Mouse (Mus musculus): ENCODE measurements around the gene Dach1. TPM values are rescaled to one million over a fixed set of nuclear protein-coding genes. Genes with fewer than 3 reads are reported as not detected.

The Dach1 gene
- polyA plus RNA-seq, 2 experiments = 0.17 to 0.29 TPM

DNA sequence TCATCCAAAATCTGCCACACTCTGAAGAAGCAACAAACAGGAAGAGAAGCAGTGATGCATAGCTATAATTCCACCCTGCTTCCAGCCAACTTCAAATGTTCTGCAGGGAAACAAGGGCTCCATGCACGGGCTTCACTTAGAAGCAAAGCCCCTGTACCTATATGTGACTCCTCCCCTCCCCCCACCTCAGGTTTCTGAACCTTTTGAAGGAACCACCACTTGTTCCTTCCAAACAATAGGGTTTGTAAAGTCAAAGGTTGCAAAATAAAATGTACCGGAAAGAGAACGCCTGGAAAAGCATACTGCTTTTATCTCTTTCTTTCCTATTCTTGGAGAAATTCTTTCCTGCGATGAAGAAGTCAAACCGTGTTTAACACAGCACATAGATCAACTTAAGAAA is 2.3 kb upstream of the Dach1 start:
- Histone ChIP-seq H3K4me2 (ENCODE audit: low read depth) (no peak overlapping the region), H3K36me3 (replicated peaks; ENCODE audit: control insufficient read depth, insufficient read depth, low read depth) (no peaks in the 10 kb centered on the region), H3K27ac (no peak overlapping the region), H3K4me1 (replicated peaks; ENCODE audit: control insufficient read depth in 2 of 2, insufficient read depth in 2 of 2, low read length in 1 of 2) (no peaks in the 10 kb centered on the region; a peak in 1 of 4 replicates), H3K4me3 (ENCODE audit: insufficient read depth in 1 of 2, low read depth in 2 of 2, low read length in 2 of 2) (no peak overlapping the region), H3K9ac (replicated peaks) (no peak overlapping the region), H3K27me3 (ENCODE audit: control insufficient read depth, insufficient read depth, low read length) (peaks cover 19% of the 10 kb centered on the region), H3K9me3 (ENCODE audit: control insufficient read depth, low read length) (no peaks in the 10 kb centered on the region)
- DNase-seq (ENCODE audit: low read depth in 3 of 3, low spot score in 3 of 3) = no peak
- no peak for ATAC-seq (ENCODE audit: insufficient read depth)
- 14% methylated on average over 5 of the region's 5 CpGs for WGBS (ENCODE audit: insufficient replicate concordance)
- TF ChIP-seq CTCF (IDR thresholded peaks at IDR 0.05; ENCODE audit: low read depth) (no peak), EP300 (IDR thresholded peaks at IDR 0.05; ENCODE audit: low read depth) (no peak)

DNA sequence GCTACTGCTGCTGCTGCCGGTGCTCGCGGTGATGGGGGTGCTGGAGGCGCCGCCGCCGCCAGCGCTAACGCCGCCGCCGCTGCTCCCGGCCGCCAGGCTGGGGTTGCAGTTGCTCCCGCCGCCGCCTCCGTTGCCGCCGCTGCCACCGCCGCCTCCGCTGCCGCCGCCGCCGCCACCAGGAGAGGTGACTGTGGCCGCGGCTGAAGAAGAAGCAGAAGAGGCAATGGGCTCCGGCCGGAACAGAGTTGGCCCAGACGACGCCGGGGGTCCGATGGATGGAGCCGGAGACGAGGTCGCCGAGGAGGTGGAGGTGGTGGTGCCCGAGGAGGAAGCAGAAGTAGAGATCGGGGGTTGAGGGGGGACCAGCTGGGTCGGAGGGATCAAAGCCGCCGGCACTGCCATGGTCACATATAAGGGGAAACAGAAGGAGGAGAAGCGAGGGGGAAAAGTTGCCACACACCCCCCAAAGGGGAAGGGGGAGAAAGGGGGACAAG is 610 bp downstream of the Dach1 start:
- DNase-seq (ENCODE audit: low read depth in 3 of 3, low spot score in 3 of 3) = no peak
- TF ChIP-seq EP300 (IDR thresholded peaks at IDR 0.05; ENCODE audit: low read depth) (no peak), CTCF (IDR thresholded peaks at IDR 0.05; ENCODE audit: low read depth) (no peak)
- peak overlapping the region; percentile 46 to 52 for H3K4me3 ChIP-seq (ENCODE audit: insufficient read depth in 1 of 2, low read depth in 2 of 2, low read length in 2 of 2)
- no peaks in the 10 kb centered on the region for H3K36me3 ChIP-seq (replicated peaks; ENCODE audit: control insufficient read depth, insufficient read depth, low read depth)
- no peak overlapping the region; the same call in 1 of the 2 replicates for H3K9ac ChIP-seq (replicated peaks)
- H3K4me1 ChIP-seq (replicated peaks; ENCODE audit: control insufficient read depth in 2 of 2, insufficient read depth in 2 of 2, low read length in 1 of 2) = no peaks in the 10 kb centered on the region; a peak in 1 of 4 replicates
- peak overlapping the region; percentile 67 for H3K4me2 ChIP-seq (ENCODE audit: low read depth)
- peaks cover 19% of the 10 kb centered on the region for H3K27me3 ChIP-seq (ENCODE audit: control insufficient read depth, insufficient read depth, low read length)
- H3K9me3 ChIP-seq (ENCODE audit: control insufficient read depth, low read length) = no peaks in the 10 kb centered on the region
- ATAC-seq (ENCODE audit: insufficient read depth) = peak; percentile 9; the same call in 1 of the 2 replicates
- no peak overlapping the region for H3K27ac ChIP-seq
- under 1% methylated on average over 45 of the region's 45 CpGs for WGBS (ENCODE audit: insufficient replicate concordance)

DNA sequence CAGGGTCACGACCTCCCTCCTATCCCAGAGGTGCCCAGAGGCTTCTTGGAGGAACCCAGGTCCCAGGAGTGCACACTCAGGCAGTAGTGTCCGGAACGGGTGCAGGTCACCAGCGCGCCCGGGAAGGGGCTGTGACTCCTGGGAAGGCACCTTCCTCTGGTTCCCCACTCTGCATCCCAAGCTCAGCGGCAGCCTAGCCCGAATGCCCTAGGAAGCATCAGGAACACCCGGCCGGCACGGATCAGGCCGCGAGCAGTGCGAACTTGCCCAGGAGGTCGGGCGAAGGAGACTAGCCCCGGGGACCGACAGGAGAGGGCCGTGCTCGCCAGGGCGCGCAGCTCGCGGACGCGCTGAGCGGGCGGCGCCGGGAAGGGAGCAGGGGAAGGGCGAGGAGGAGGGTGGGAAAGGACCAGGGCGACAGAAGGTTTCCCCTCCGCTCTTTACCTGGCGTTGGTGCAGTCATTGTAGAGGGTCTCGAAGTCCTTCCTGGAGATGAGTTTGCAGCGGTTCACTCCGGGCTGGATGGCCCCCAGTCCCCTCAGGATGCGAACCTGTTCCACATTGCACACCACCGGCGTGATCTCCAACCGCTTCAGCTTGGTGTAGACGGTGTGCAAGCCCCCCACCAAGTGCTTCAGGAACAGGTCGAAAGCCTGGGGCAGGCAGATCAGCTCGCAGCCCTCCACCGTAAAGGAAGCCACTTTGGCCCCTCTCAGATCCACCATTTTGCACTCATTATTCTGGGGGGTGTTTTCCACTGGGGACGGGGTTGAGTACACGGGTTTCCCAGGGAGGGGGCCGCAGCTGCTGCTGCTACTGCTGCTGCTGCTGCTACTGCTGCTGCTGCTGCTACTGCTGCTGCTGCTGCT is 1.3 kb downstream of the Dach1 start:
- ATAC-seq (ENCODE audit: insufficient read depth) (peak; percentile 44; the same call in 1 of the 2 replicates), DNase-seq (ENCODE audit: low read depth in 3 of 3, low spot score in 3 of 3) (no peak)
- H3K4me2 ChIP-seq (ENCODE audit: low read depth) = peak overlapping the region; percentile 67
- H3K4me3 ChIP-seq (ENCODE audit: insufficient read depth in 1 of 2, low read depth in 2 of 2, low read length in 2 of 2) = peak overlapping the region; percentile 37 to 52
- no peaks in the 10 kb centered on the region for H3K9me3 ChIP-seq (ENCODE audit: control insufficient read depth, low read length)
- H3K36me3 ChIP-seq (replicated peaks; ENCODE audit: control insufficient read depth, insufficient read depth, low read depth) = no peaks in the 10 kb centered on the region
- no peak overlapping the region for H3K27ac ChIP-seq
- 1% methylated on average over 48 of the region's 48 CpGs for WGBS (ENCODE audit: insufficient replicate concordance)
- TF ChIP-seq EP300 (IDR thresholded peaks at IDR 0.05; ENCODE audit: low read depth) (no peak), CTCF (IDR thresholded peaks at IDR 0.05; ENCODE audit: low read depth) (no peak)
- H3K9ac ChIP-seq (replicated peaks) = no peak overlapping the region; the same call in 1 of the 2 replicates
- H3K27me3 ChIP-seq (ENCODE audit: control insufficient read depth, insufficient read depth, low read length) = peaks cover 19% of the 10 kb centered on the region
- H3K4me1 ChIP-seq (replicated peaks; ENCODE audit: control insufficient read depth in 2 of 2, insufficient read depth in 2 of 2, low read length in 1 of 2) = no peaks in the 10 kb centered on the region; a peak in 1 of 4 replicates

DNA sequence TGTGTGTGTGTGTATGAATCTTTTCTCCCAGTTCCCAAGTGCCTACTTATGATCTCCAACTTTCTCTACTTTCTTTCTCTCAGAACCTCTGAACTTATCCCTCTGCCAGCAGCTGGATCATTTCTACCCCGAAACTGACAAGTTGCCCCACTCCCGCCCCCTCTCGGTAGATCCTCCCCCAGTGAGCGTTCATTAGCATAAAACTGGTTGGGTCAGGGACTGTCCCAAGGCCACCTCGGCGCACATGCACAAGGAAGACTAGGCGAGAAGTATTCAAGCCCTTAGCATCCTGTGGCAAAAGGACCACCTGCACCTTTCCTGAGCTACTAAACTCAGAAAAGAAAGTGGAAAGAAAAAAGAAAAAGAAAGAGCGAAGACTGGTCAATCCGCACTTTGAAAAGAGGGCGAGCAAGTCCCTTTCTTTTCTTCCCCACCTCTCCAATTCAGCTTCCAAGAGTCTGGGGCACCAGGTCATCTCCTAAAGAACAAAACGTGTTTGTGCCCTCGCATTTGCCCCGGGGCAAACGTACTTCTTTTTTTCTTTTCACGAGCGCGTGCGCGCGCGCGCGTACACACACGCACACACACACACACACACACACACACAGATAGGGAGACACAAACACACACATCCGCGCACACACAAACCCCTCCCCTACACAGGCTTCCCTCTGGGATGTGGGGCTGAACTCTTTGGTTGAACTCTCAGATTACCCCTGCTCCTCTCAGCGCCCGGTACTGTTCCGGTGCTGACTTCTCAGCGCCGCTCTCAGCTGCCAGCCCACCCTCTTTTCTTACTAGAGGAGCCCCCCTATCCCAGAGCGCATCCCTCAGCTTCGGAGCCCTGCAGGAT is 2.2 kb downstream of the Dach1 start:
- TF ChIP-seq CTCF (IDR thresholded peaks at IDR 0.05; ENCODE audit: low read depth) (no peak), EP300 (IDR thresholded peaks at IDR 0.05; ENCODE audit: low read depth) (no peak)
- DNase-seq (ENCODE audit: low read depth in 3 of 3, low spot score in 3 of 3) (no peak), ATAC-seq (ENCODE audit: insufficient read depth) (peak; percentile 42)
- Histone ChIP-seq H3K9me3 (ENCODE audit: control insufficient read depth, low read length) (no peaks in the 10 kb centered on the region), H3K27ac (no peak overlapping the region), H3K27me3 (ENCODE audit: control insufficient read depth, insufficient read depth, low read length) (peaks cover 19% of the 10 kb centered on the region), H3K4me3 (ENCODE audit: insufficient read depth in 1 of 2, low read depth in 2 of 2, low read length in 2 of 2) (peak overlapping the region; percentile 37 to 52), H3K36me3 (replicated peaks; ENCODE audit: control insufficient read depth, insufficient read depth, low read depth) (no peaks in the 10 kb centered on the region), H3K4me2 (ENCODE audit: low read depth) (peak overlapping the region; percentile 67), H3K9ac (replicated peaks) (no peak overlapping the region), H3K4me1 (replicated peaks; ENCODE audit: control insufficient read depth in 2 of 2, insufficient read depth in 2 of 2, low read length in 1 of 2) (no peaks in the 10 kb centered on the region; a peak in 1 of 4 replicates)
- under 1% methylated on average over 33 of the region's 33 CpGs for WGBS (ENCODE audit: insufficient replicate concordance)

Measured in liver, embryonic 14.5 days (tissue).